Mouse (Mus musculus) intestine, embryonic 14.5 days (tissue): Measurements from ENCODE around the gene Syt13. TPM values are rescaled to one million over a fixed set of nuclear protein-coding genes. Genes with fewer than 3 reads are reported as not detected.
A peak's percentile ranks its signal among the peaks of the same experiment; 100 is the strongest.

Source experiments
- ATAC-seq: fragments of 200-750 bp; cut with Nextera tagmentation; replicated peaks from 2 replicates; pipeline ENCODE4 v1.8.0; 2017; ENCODE audit warnings: low read depth, moderate number of reproducible peaks, moderate TSS enrichment, moderate library complexity; ENCODE audit not compliant: low FRiP score, low TSS enrichment
- DNase-seq: peaks from one replicate; pipeline ENCODE4 v3.0.0-alpha.2; 2018; ENCODE audit warnings: low spot score
- H3K27ac ChIP-seq: fragments of 300-500 bp; sonication (generic); 2 replicates; pipeline ENCODE4 v1.5.1; 2014; ENCODE audit warnings: low read depth, mild to moderate bottlenecking, control low read depth
- H3K27me3 ChIP-seq: fragments of 300-500 bp; sonication (generic); replicated peaks from 2 replicates; pipeline ENCODE4 v1.6.1; 2014; ENCODE audit warnings: low read length, control low read depth; ENCODE audit not compliant: control insufficient read depth, insufficient read depth
- H3K36me3 ChIP-seq: fragments of 300-500 bp; sonication (generic); 2 replicates; pipeline ENCODE4 v1.6.1; 2014; ENCODE audit warnings: low read length, control low read depth; ENCODE audit not compliant: control insufficient read depth, insufficient read depth
- H3K4me1 ChIP-seq: fragments of 300-500 bp; sonication (generic); replicated peaks from 2 replicates; pipeline ENCODE4 v1.6.1; 2014; ENCODE audit warnings: low read length, control low read depth, mixed read lengths; ENCODE audit not compliant: control insufficient read depth, insufficient read depth
- H3K4me2 ChIP-seq: fragments of 300-500 bp; sonication (generic); 2 replicates; pipeline ENCODE4 v1.6.1; 2014; ENCODE audit warnings: low read length
- H3K4me3 ChIP-seq: fragments of 300-500 bp; sonication (generic); 2 replicates; pipeline ENCODE4 v1.5.1; 2014; ENCODE audit warnings: low read depth, low read length, control low read depth, mixed read lengths
- H3K9ac ChIP-seq: fragments of 300-500 bp; sonication (generic); 2 replicates; pipeline ENCODE4 v1.6.1; 2014; ENCODE audit warnings: mild to moderate bottlenecking, low read length
- H3K9me3 ChIP-seq: fragments of 300-500 bp; sonication (generic); 2 replicates; pipeline ENCODE4 v1.6.1; 2016; ENCODE audit warnings: low read length, control low read depth; ENCODE audit not compliant: control insufficient read depth
- WGBS: fragments of 180-500 bp; shearing (Covaris S2); extraction: QIAGEN DNeasy Blood & Tissue Kit; methylation state at CpG from one replicate; pipeline ENCODE4 v1.1.7; 2014; 5-methylcytosine and 5-hydroxymethylcytosine counted together
- polyA plus RNA-seq: library from polyadenylated mRNA; unstranded; fragments of >200 nt; fragmentation: Nextera tagmentation; extraction: Ambion mirVana; gene quantifications from 2 replicates; pipeline ENCODE4 v1.2.1, GENCODE M21; 2014

Gene Syt13
- polyA plus RNA-seq, 1 experiment from 2014 or later, result 7.7 TPM

- Histone ChIP-seq H3K4me2 (no peak overlapping the region), H3K9ac (no peak overlapping the region), H3K9me3 (no peaks in the 10 kb centered on the region), H3K27me3 (no peaks in the 10 kb centered on the region), H3K4me3 (no peak overlapping the region), H3K27ac (no peak overlapping the region), H3K4me1 (peaks cover 6% of the 10 kb centered on the region; the same call in 1 of the 2 replicates), H3K36me3 (no peaks in the 10 kb centered on the region)
- DNase-seq, result no peak
- ATAC-seq, result no peak
- WGBS, result 0% methylated on average over 2 of the region's 2 CpGs
Measured at GRCm38 (mm10) chr2:92883912-92884243, 31.0 kb upstream of the Syt13 start.

GRCm38 (mm10) chr2:92884976-92885375 lies 29.9 kb upstream of the Syt13 start:
- ATAC-seq (no peak), DNase-seq (no peak)
- no peak overlapping the region for H3K4me2 ChIP-seq
- H3K9me3 ChIP-seq, result no peaks in the 10 kb centered on the region
- no peak overlapping the region for H3K27ac ChIP-seq
- no peaks in the 10 kb centered on the region for H3K36me3 ChIP-seq
- H3K4me1 ChIP-seq, result peaks cover 6% of the 10 kb centered on the region; the same call in 1 of the 2 replicates
- no peaks in the 10 kb centered on the region for H3K27me3 ChIP-seq
- no peak overlapping the region for H3K4me3 ChIP-seq
- no peak overlapping the region for H3K9ac ChIP-seq
- 81% methylated on average over 6 of the region's 6 CpGs for WGBS

- no peak overlapping the region for H3K4me3 ChIP-seq
- no peaks in the 10 kb centered on the region for H3K9me3 ChIP-seq
- DNase-seq (no peak), ATAC-seq (no peak)
- H3K27me3 ChIP-seq, result no peaks in the 10 kb centered on the region
- H3K4me2 ChIP-seq, result no peak overlapping the region
- H3K9ac ChIP-seq, result no peak overlapping the region
- H3K36me3 ChIP-seq, result no peaks in the 10 kb centered on the region
- WGBS, result 67% methylated on average over 3 of the region's 3 CpGs
- no peak overlapping the region for H3K27ac ChIP-seq
- H3K4me1 ChIP-seq, result peaks cover 6% of the 10 kb centered on the region; the same call in 1 of the 2 replicates
Measured at GRCm38 (mm10) chr2:92886862-92887261, 28.0 kb upstream of the Syt13 start.

- no peak overlapping the region for H3K9ac ChIP-seq
Measured at GRCm38 (mm10) chr2:92892524-92892923, 22.4 kb upstream of the Syt13 start.

GRCm38 (mm10) chr2:92903650-92904049 lies 11.2 kb upstream of the Syt13 start:
- 75% methylated on average over 13 of the region's 13 CpGs for WGBS
- H3K4me2 ChIP-seq, result no peak overlapping the region

More at GRCm38 (mm10) chr2:92892524-92892923, 22.4 kb upstream of the Syt13 start:
- Histone ChIP-seq H3K27me3 (no peaks in the 10 kb centered on the region), H3K4me2 (no peak overlapping the region), H3K27ac (no peak overlapping the region), H3K4me1 (no peaks in the 10 kb centered on the region), H3K4me3 (no peak overlapping the region), H3K36me3 (no peaks in the 10 kb centered on the region), H3K9me3 (no peaks in the 10 kb centered on the region)
- DNase-seq, result no peak
- WGBS, result 70% methylated on average over 4 of the region's 4 CpGs
- no peak for ATAC-seq

GRCm38 (mm10) chr2:92904307-92904859 lies 10.5 kb upstream of the Syt13 start:
- H3K36me3 ChIP-seq, result no peaks in the 10 kb centered on the region
- H3K4me2 ChIP-seq, result no peak overlapping the region
- WGBS, result 24% methylated on average over 8 of the region's 8 CpGs
- ATAC-seq, result no peak
- DNase-seq, result peak; percentile 71
- H3K4me3 ChIP-seq, result no peak overlapping the region
- no peaks in the 10 kb centered on the region for H3K4me1 ChIP-seq
- no peak overlapping the region for H3K27ac ChIP-seq
- H3K9ac ChIP-seq, result no peak overlapping the region
- no peaks in the 10 kb centered on the region for H3K9me3 ChIP-seq
- peaks cover 3% of the 10 kb centered on the region; the same call in 1 of the 2 replicates for H3K27me3 ChIP-seq

More at GRCm38 (mm10) chr2:92903650-92904049, 11.2 kb upstream of the Syt13 start:
- Histone ChIP-seq H3K9me3 (no peaks in the 10 kb centered on the region), H3K9ac (no peak overlapping the region), H3K27me3 (peaks cover 3% of the 10 kb centered on the region; the same call in 1 of the 2 replicates), H3K36me3 (no peaks in the 10 kb centered on the region), H3K27ac (no peak overlapping the region), H3K4me3 (no peak overlapping the region), H3K4me1 (no peaks in the 10 kb centered on the region)
- no peak for DNase-seq
- ATAC-seq, result no peak

- DNase-seq, result no peak
- WGBS, result 59% methylated on average over 4 of the region's 4 CpGs
Measured at GRCm38 (mm10) chr2:92910371-92910770, 4.5 kb upstream of the Syt13 start.

GRCm38 (mm10) chr2:92912312-92912711 lies 2.6 kb upstream of the Syt13 start:
- Histone ChIP-seq H3K4me1 (0 out of 2 replicates have a peak, but pooled peaks cover 3% of the 10 kb centered on the region), H3K27me3 (peaks cover 16% of the 10 kb centered on the region), H3K27ac (no peak overlapping the region), H3K36me3 (no peaks in the 10 kb centered on the region), H3K9ac (no peak overlapping the region), H3K4me2 (no peak overlapping the region), H3K4me3 (no peak overlapping the region), H3K9me3 (no peaks in the 10 kb centered on the region)
- ATAC-seq, result no peak
- no peak for DNase-seq

More at GRCm38 (mm10) chr2:92910371-92910770, 4.5 kb upstream of the Syt13 start:
- H3K4me1 ChIP-seq, result no peaks in the 10 kb centered on the region
- no peak for ATAC-seq
- no peak overlapping the region for H3K4me2 ChIP-seq
- H3K27ac ChIP-seq, result no peak overlapping the region
- no peak overlapping the region for H3K9ac ChIP-seq
- H3K4me3 ChIP-seq, result no peak overlapping the region
- no peaks in the 10 kb centered on the region for H3K9me3 ChIP-seq
- no peaks in the 10 kb centered on the region for H3K36me3 ChIP-seq
- peaks cover 16% of the 10 kb centered on the region for H3K27me3 ChIP-seq

- peaks cover 12% of the 10 kb centered on the region for H3K4me1 ChIP-seq
- no peak overlapping the region for H3K9ac ChIP-seq
- peaks cover 16% of the 10 kb centered on the region for H3K27me3 ChIP-seq
- WGBS, result 18% methylated on average over 9 of the region's 9 CpGs
- H3K4me2 ChIP-seq, result no peak overlapping the region
- H3K27ac ChIP-seq, result no peak overlapping the region
- no peak for ATAC-seq
- H3K9me3 ChIP-seq, result no peaks in the 10 kb centered on the region
- DNase-seq, result no peak
- no peaks in the 10 kb centered on the region for H3K36me3 ChIP-seq
- H3K4me3 ChIP-seq, result no peak overlapping the region
Measured at GRCm38 (mm10) chr2:92913295-92913694, 1.6 kb upstream of the Syt13 start.
